Mouse (Mus musculus) megakaryocyte, embryonic 14.5 days (primary cell): Measurements from ENCODE around the gene Ctrb1. TPM values are rescaled to one million over a fixed set of nuclear protein-coding genes. Genes with fewer than 3 reads are reported as not detected.
A peak's percentile ranks its signal among the peaks of the same experiment; 100 is the strongest.

Source experiments
- H3K27me3 ChIP-seq: replicated peaks from 2 replicates; pipeline ENCODE3; 2012; ENCODE audit warnings: inconsistent platforms
- H3K36me3 ChIP-seq: replicated peaks from 2 replicates; pipeline ENCODE3; 2012; ENCODE audit warnings: low read length, inconsistent platforms, mixed read lengths
- H3K4me1 ChIP-seq: 2 replicates; pipeline ENCODE4 v1.6.1; 2012; ENCODE audit warnings: inconsistent platforms
- H3K4me3 ChIP-seq: replicated peaks from 2 replicates; pipeline ENCODE3; 2012; ENCODE audit warnings: moderate library complexity, mild to moderate bottlenecking, inconsistent platforms
- H3K9me3 ChIP-seq: 2 replicates; pipeline ENCODE4 v1.6.1; 2012; ENCODE audit warnings: inconsistent platforms
- FLI1 ChIP-seq: IDR thresholded peaks from 2 replicates; pipeline ENCODE4 v1.6.1; 2012; ENCODE audit warnings: low read length, inconsistent platforms, mixed read lengths
- GATA1 ChIP-seq: IDR thresholded peaks from 3 replicates; pipeline ENCODE4 v1.6.1; 2012; ENCODE audit warnings: mixed read lengths, low read length, inconsistent platforms, borderline replicate concordance
- polyA plus RNA-seq: library from polyadenylated mRNA; stranded (reverse); fragments of >175 nt; gene quantifications from 2 replicates; pipeline ENCODE4 v1.2.3, GENCODE M21; 2012; ENCODE audit warnings: low replicate concordance; ENCODE audit not compliant: insufficient read depth

Gene Ctrb1
- polyA plus RNA-seq, result 3.6 TPM in 1 of 2 replicates, not detected in the other

GRCm38 (mm10) chr8:111690960-111691445 lies at the start of gene Ctrb1:
TSS of gene Ctrb1 (minus strand) at chr8:111691010.
- 0 out of 2 replicates have a peak, but pooled peaks cover under 1% of the 10 kb centered on the region for H3K9me3 ChIP-seq

GRCm38 (mm10) chr8:111740301-111740711 lies 49.5 kb upstream of the Ctrb1 start:
- no peak overlapping the region for H3K4me3 ChIP-seq
- H3K4me1 ChIP-seq, result peaks cover 54% of the 10 kb centered on the region
- H3K27me3 ChIP-seq, result peaks cover 100% of the 10 kb centered on the region
- peaks cover 4% of the 10 kb centered on the region; the same call in 1 of the 2 replicates for H3K9me3 ChIP-seq
- TF ChIP-seq GATA1 (no peak), FLI1 (no peak)
- no peaks in the 10 kb centered on the region for H3K36me3 ChIP-seq

More at GRCm38 (mm10) chr8:111690960-111691445, at the start of gene Ctrb1:
- H3K4me3 ChIP-seq, result no peak within 1 kb of the TSS
- peaks cover 5% of the 10 kb centered on the region; the same call in 1 of the 2 replicates for H3K4me1 ChIP-seq
- TF ChIP-seq GATA1 (no peak), FLI1 (no peak)
- no peaks in the 10 kb centered on the region for H3K36me3 ChIP-seq
- H3K27me3 ChIP-seq, result peaks cover 73% of the 10 kb centered on the region

GRCm38 (mm10) chr8:111739604-111740003 lies 48.8 kb upstream of the Ctrb1 start:
- TF ChIP-seq FLI1, result no peak
- no peak for TF ChIP-seq GATA1
- H3K27me3 ChIP-seq, result peaks cover 100% of the 10 kb centered on the region
- H3K4me3 ChIP-seq, result no peak overlapping the region

DNA sequence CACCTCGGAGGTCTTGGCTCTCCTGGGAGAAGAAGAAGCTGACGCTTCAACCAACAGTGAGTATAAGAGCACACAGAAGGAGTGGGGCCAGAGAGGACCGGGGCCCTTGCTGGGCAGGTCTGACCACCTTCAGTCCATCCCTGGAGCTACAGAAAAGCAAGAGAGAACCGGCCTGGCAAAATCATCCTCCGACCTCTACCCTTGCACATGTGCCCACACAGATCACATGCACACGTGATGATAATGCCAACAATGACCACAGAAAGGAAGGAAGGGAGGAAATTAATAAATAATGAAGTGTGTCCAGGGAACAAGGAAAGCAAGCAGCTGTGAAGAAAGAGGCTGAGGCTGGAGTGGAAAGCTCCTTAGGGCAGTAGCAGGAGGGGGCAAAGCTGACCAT lies 48.1 kb upstream of the Ctrb1 start:
- TF ChIP-seq FLI1 (no peak), GATA1 (no peak)
- no peaks in the 10 kb centered on the region for H3K36me3 ChIP-seq
- peaks cover 4% of the 10 kb centered on the region; the same call in 1 of the 2 replicates for H3K9me3 ChIP-seq
- peaks cover 55% of the 10 kb centered on the region for H3K4me1 ChIP-seq
- H3K4me3 ChIP-seq, result no peak overlapping the region
- H3K27me3 ChIP-seq, result peaks cover 100% of the 10 kb centered on the region

More at GRCm38 (mm10) chr8:111739604-111740003, 48.8 kb upstream of the Ctrb1 start:
- peaks cover 55% of the 10 kb centered on the region for H3K4me1 ChIP-seq
- H3K9me3 ChIP-seq, result peaks cover 4% of the 10 kb centered on the region; the same call in 1 of the 2 replicates
- no peaks in the 10 kb centered on the region for H3K36me3 ChIP-seq

DNA sequence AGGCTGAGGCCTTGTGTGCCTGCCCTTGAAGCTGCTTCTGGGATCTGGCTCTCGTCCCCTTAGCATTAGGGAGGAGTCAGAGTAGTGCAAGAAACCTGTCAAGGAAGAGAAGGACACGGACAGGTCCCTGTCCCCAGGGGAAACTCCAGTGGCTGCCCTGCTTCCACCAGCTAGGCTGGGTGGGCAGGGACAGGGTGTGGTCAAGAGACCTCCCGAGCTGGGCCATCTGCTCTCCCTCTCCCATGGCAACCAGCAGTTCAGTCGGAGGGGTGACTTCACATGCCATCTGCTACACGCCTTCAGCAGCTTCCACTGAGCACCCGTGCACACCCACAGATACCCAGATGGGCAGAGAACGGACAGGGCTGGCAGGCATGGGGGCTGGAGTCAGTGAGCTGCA lies 45.5 kb upstream of the Ctrb1 start:
- H3K4me1 ChIP-seq, result peaks cover 67% of the 10 kb centered on the region
- no peaks in the 10 kb centered on the region for H3K36me3 ChIP-seq
- peaks cover 4% of the 10 kb centered on the region; the same call in 1 of the 2 replicates for H3K9me3 ChIP-seq
- peaks cover 98% of the 10 kb centered on the region for H3K27me3 ChIP-seq
- H3K4me3 ChIP-seq, result peak overlapping the region; percentile 3
- TF ChIP-seq FLI1, result no peak
- TF ChIP-seq GATA1, result no peak

GRCm38 (mm10) chr8:111735791-111736190 lies 45.0 kb upstream of the Ctrb1 start:
- peaks cover 4% of the 10 kb centered on the region; the same call in 1 of the 2 replicates for H3K9me3 ChIP-seq
- peaks cover 98% of the 10 kb centered on the region for H3K27me3 ChIP-seq
- TF ChIP-seq FLI1 (no peak), GATA1 (no peak)
- no peaks in the 10 kb centered on the region for H3K36me3 ChIP-seq
- peaks cover 71% of the 10 kb centered on the region for H3K4me1 ChIP-seq
- H3K4me3 ChIP-seq, result no peak overlapping the region

DNA sequence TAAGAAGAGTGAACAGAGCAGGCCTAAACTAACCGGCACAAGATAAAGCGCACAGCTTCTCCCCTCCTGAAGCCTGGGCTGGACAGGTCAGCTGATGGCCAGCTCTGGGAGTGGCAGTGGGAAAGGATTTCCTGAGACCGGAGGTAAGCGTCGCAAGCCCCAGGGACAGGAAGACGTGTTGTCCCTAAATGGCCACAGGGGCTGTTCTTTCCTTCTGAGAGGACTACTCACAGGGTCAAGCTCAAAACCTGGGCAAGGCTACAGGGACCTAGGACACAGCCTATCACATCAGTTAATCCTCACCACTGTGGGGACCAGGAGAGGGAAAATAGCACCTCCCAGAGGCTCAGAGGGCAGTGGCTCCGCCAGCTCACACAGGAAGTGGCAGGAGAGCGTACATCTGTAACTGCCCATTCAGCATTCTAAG lies 44.5 kb upstream of the Ctrb1 start:
- Histone ChIP-seq H3K4me1 (peaks cover 76% of the 10 kb centered on the region), H3K9me3 (peaks cover 4% of the 10 kb centered on the region; the same call in 1 of the 2 replicates), H3K4me3 (peak overlapping the region; percentile 35), H3K27me3 (peaks cover 98% of the 10 kb centered on the region), H3K36me3 (no peaks in the 10 kb centered on the region)
- TF ChIP-seq FLI1 (no peak), GATA1 (no peak)

- H3K27me3 ChIP-seq, result peaks cover 98% of the 10 kb centered on the region
- H3K4me1 ChIP-seq, result peaks cover 79% of the 10 kb centered on the region
- H3K9me3 ChIP-seq, result no peaks in the 10 kb centered on the region; the same call in 1 of the 2 replicates
- H3K4me3 ChIP-seq, result peak overlapping the region; percentile 55
- no peak for TF ChIP-seq FLI1
- no peak for TF ChIP-seq GATA1
- no peaks in the 10 kb centered on the region for H3K36me3 ChIP-seq
These were observed 43.6 kb upstream of the Ctrb1 start for GRCm38 (mm10) chr8:111734244-111734960.

GRCm38 (mm10) chr8:111733581-111734243 lies 42.9 kb upstream of the Ctrb1 start:
- H3K4me1 ChIP-seq, result peaks cover 73% of the 10 kb centered on the region
- H3K27me3 ChIP-seq, result peaks cover 98% of the 10 kb centered on the region
- no peaks in the 10 kb centered on the region for H3K9me3 ChIP-seq
- no peak for TF ChIP-seq GATA1
- TF ChIP-seq FLI1, result no peak
- peak overlapping the region; percentile 34 for H3K4me3 ChIP-seq
- no peaks in the 10 kb centered on the region for H3K36me3 ChIP-seq
